In genomic region chr2:106346781-106347180, GRCm38 (mm10) we compare ENCODE assay signal across 15 mouse cellular contexts.
"Had no signal": no experiment of that assay in that cellular context is flagged by ENCODE, and none has a peak within 500 bp of the region (broad histone marks: within the 10 kb centered on the region; RNA-seq: fewer than 3 reads in every experiment).

No protein-coding gene starts in this region.

- H3K9me3 ChIP-seq: neural tube, embryonic 15.5 days; stomach, embryonic 15.5 days had no signal

- H3K4me3 ChIP-seq: neural tube, embryonic 15.5 days; stomach, embryonic 15.5 days had no signal

- DNase-seq: retina, postnatal 1 day; right cerebral cortex, adult 18-20 months; right cerebral cortex, postnatal 14 days; right cerebral cortex, postnatal 25 days; right cerebral cortex, postnatal 4 days; spleen, adult 18-20 months; thymus, adult 18-20 months; thymus, adult 2 months; thymus, postnatal 14 days; thymus, postnatal 25 days; thymus, postnatal 36 days; thymus, postnatal 4 days had no signal

- H3K4me1 ChIP-seq: neural tube, embryonic 15.5 days; stomach, embryonic 15.5 days had no signal

- H3K27ac ChIP-seq: neural tube, embryonic 15.5 days; stomach, embryonic 15.5 days; stomach, postnatal 0 days had no signal

- H3K27me3 ChIP-seq: neural tube, embryonic 15.5 days; stomach, embryonic 15.5 days had no signal

- H3K36me3 ChIP-seq: neural tube, embryonic 15.5 days; stomach, embryonic 15.5 days had no signal

- H3K4me2 ChIP-seq: neural tube, embryonic 15.5 days; stomach, embryonic 15.5 days had no signal

- H3K9ac ChIP-seq: neural tube, embryonic 15.5 days; stomach, embryonic 15.5 days had no signal
